Mouse (Mus musculus) testis, adult 2 months (tissue): ENCODE measurements at regions not wholly inside any gene's neighbourhood (a gene's known extent, or its start where the extent isn't known, plus 50 kb on each side); places are given as distances from the start of the nearest gene placed in this dataset.

Experiments
- CTCF ChIP-seq: fragments of 200-500 bp; IDR thresholded peaks from 2 replicates; pipeline ENCODE4 v1.5.1; 2012; ENCODE audit warnings: low read depth, mild to moderate bottlenecking, inconsistent platforms, low read length, moderate library complexity; ENCODE audit not compliant: control insufficient read depth, insufficient read depth, insufficient replicate concordance
- POLR2A ChIP-seq: fragments of 200-500 bp; IDR thresholded peaks from 2 replicates; pipeline ENCODE4 v1.6.1; 2012; ENCODE audit warnings: low read depth, mild to moderate bottlenecking, inconsistent platforms, low read length, moderate library complexity; ENCODE audit not compliant: control insufficient read depth

- TF ChIP-seq CTCF (no peak), POLR2A (no peak)
Observed at GRCm38 (mm10) chr17:82877131-82877530, 338.0 kb upstream of the Pkdcc start.
